Mouse (Mus musculus) activated CD4-positive, CD25-positive, alpha-beta regulatory T cell, adult 9 weeks (primary cell): Measurements from ENCODE around the gene Rgl1. TPM values are rescaled to one million over a fixed set of nuclear protein-coding genes. Genes with fewer than 3 reads are reported as not detected.

Experiments used
- polyA plus RNA-seq: library from polyadenylated mRNA; unstranded; fragments of 100-300 nt; shearing (Covaris generic); gene quantifications from one replicate; pipeline ENCODE4 v1.2.1, GENCODE M21; 2017

The Rgl1 gene
- polyA plus RNA-seq: 1.2 TPM

DNA sequence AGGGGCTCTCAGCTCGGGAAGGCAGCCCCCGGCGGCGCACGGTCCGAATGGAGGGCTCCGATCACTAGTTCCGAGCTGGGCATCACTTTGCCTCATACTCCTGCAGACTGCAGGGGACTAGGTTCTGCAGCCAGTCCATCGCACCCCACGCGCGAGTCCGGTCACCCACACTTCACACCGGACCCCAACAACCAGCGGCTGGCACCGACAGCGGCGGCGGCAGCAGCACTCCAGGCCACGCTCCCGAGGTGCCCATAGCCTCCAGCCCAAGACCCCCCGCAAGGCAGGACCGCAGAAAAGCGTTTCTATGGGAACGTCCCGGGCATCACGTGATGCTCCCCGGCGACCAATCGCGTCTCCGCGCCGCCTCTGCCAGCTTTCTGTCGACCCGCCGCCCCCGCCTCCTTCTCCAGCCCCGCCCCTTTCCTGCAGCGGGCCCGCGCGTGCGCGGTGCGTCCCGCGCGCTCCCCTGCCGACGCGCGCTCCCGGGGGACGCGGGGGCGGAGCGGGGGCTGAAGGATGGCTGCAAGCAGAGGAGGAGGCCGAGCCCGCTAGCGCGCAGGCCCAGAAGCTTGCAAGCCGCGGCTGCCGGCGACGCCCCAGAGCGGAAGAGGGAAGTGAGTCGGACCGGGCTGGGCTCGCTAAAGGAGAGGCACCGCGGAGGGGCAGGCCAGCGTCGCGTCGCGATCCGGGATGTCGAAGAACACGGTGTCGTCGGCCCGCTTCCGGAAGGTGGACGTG lies at the start of gene Rgl1, which contains the start of gene Arpc5:
Gene Rgl1, minus strand, starts transcription at position 320 of the 741 bp plus-strand sequence.
Gene Arpc5, plus strand, starts transcription at position 511 of the 741 bp plus-strand sequence.

DNA sequence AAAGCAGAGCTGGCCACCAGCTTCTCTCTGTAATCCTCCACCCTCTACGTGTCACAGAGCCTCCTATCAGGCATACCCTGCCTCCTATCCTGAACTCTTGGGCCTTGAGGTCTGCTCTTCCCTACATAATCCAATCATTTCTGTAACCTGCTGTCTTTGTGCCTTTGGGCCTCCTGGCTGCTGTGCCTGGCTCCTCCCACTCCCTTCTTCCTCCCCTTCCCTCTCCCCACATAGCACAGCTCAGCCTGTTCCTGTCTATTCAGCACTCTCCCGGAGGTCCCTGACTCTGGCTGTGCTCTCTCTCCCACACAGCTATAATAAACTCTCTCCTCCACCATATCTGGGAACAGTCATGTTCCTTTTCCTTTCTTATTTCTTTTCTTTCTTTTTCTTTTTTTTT lies 33.7 kb upstream of the Rgl1 start, which contains the start of gene Ncf2:
Gene Ncf2, plus strand, starts transcription at position 298 of the 400 bp plus-strand sequence.

DNA sequence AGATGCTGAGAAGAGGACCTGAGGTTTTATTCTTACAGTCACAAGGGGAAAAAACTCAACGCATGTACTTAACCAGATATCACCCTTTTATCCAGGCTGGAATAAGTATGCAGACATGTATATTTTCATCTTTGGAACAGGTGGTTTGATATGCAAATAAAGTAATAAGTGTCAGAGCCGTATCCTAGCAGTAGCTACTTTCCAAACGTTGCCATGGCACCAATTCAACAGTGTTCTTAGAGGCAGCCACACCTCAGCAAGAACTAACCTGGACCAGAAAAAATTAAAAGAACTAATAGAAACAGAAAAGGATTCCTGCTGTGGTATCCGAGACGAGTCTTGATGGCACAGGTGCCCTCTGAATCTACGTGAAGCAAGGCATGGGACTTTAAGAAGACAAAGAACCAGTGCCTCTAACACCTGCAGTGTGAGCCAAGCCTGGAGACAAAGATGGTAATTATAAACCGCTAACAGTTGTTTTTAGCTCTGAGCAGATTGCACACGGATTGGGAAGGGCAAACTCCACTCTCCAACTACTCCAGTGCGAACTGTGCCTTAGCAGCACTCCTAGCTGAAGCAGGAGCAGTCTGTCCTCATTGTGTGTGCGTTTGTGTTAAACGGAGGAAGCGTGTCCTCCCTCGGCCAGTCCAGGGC lies 15.7 kb downstream of the Rgl1 start, which contains the start of gene Apobec4:
Gene Apobec4, plus strand, starts transcription at position 240 of the 654 bp plus-strand sequence.

Other genes with a start within 250 kb of the Rgl1 start
- gene Apobec4, start 15.8 kb downstream of the Rgl1 start, polyA plus RNA-seq: not detected
- 762 TPM for gene Arpc5, start 191 bp upstream of the Rgl1 start, polyA plus RNA-seq
- 7.8 TPM for gene Ncf2, start 33.8 kb upstream of the Rgl1 start, polyA plus RNA-seq
- 55.6 TPM for gene Smg7, start 136.3 kb upstream of the Rgl1 start, polyA plus RNA-seq
- 0.83 TPM for gene Nmnat2, start 188.6 kb upstream of the Rgl1 start, polyA plus RNA-seq